Mouse (Mus musculus) left cerebral cortex, postnatal 25 days (tissue): ENCODE results near the gene Gm15737. TPM values are rescaled to one million over a fixed set of nuclear protein-coding genes. Genes with fewer than 3 reads are reported as not detected.

Experiments used
- DNase-seq, 2 experiments: peaks; one replicate each; pipeline ENCODE4 v3.0.0; 2022; ENCODE audit warnings: low spot score in 2 of 2, mixed read lengths in 1 of 2
- intact Hi-C: fragments of 180-260 bp; cut with DNase I; formaldehyde crosslinking; loops from one replicate; pipeline ENCODE4 v1.15.1; 2025
- total RNA-seq, 2 experiments: library from RNA; stranded (reverse); gene quantifications; 2 replicates each; pipeline ENCODE4 v1.2.3; 2021

The Gm15737 gene
- not detected for total RNA-seq

- peak; percentile 43 to 64 for DNase-seq
- intact Hi-C loops = no loop called here
Observed at GRCm38 (mm10) chr6:92869089-92869581, at the start of gene Gm15737. Gm15737 (plus strand) TSS chr6:92869357.

GRCm38 (mm10) chr6:92821606-92822005, 47.6 kb upstream of the Gm15737 start:
- no peak for DNase-seq
- intact Hi-C loops = no loop called here

- intact Hi-C loops = no loop called here
- DNase-seq = no peak
Observed at GRCm38 (mm10) chr6:92822006-92822405, 47.2 kb upstream of the Gm15737 start.

- intact Hi-C loops = no loop called here
- no peak for DNase-seq
Observed at GRCm38 (mm10) chr6:92823991-92824390, 45.2 kb upstream of the Gm15737 start.

GRCm38 (mm10) chr6:92826561-92826960, 42.6 kb upstream of the Gm15737 start:
- DNase-seq = no peak

GRCm38 (mm10) chr6:92827360-92827759, 41.8 kb upstream of the Gm15737 start:
- intact Hi-C loops = no loop called here
- no peak for DNase-seq

More at GRCm38 (mm10) chr6:92826561-92826960, 42.6 kb upstream of the Gm15737 start:
- intact Hi-C loops = no loop called here

GRCm38 (mm10) chr6:92829148-92829547, 40.0 kb upstream of the Gm15737 start:
- no peak for DNase-seq
- intact Hi-C loops = no loop called here

GRCm38 (mm10) chr6:92831106-92831505, 38.1 kb upstream of the Gm15737 start:
- intact Hi-C loops = no loop called here

GRCm38 (mm10) chr6:92842000-92842399, 27.2 kb upstream of the Gm15737 start:
- intact Hi-C loops = no loop called here
- DNase-seq = no peak

More at GRCm38 (mm10) chr6:92831106-92831505, 38.1 kb upstream of the Gm15737 start:
- no peak for DNase-seq

- intact Hi-C loops = no loop called here
Observed at GRCm38 (mm10) chr6:92843474-92843873, 25.7 kb upstream of the Gm15737 start.

GRCm38 (mm10) chr6:92845898-92846297, 23.3 kb upstream of the Gm15737 start:
- no peak for DNase-seq
- intact Hi-C loops = no loop called here

More at GRCm38 (mm10) chr6:92843474-92843873, 25.7 kb upstream of the Gm15737 start:
- no peak for DNase-seq

GRCm38 (mm10) chr6:92846614-92847013, 22.5 kb upstream of the Gm15737 start:
- no peak for DNase-seq
- intact Hi-C loops = no loop called here

GRCm38 (mm10) chr6:92849208-92849607, 19.9 kb upstream of the Gm15737 start:
- intact Hi-C loops = no loop called here
- no peak for DNase-seq

GRCm38 (mm10) chr6:92850250-92850649, 18.9 kb upstream of the Gm15737 start:
- intact Hi-C loops = no loop called here
- peak; percentile 76 to 83 for DNase-seq

GRCm38 (mm10) chr6:92854873-92855272, 14.3 kb upstream of the Gm15737 start:
- intact Hi-C loops = no loop called here
- DNase-seq = no peak

GRCm38 (mm10) chr6:92857761-92858160, 11.4 kb upstream of the Gm15737 start:
- DNase-seq = no peak
- intact Hi-C loops = no loop called here

- intact Hi-C loops = no loop called here
- DNase-seq = peak in 1 of 2 experiments; percentile 10
Observed at GRCm38 (mm10) chr6:92858721-92859510, 10.2 kb upstream of the Gm15737 start.

GRCm38 (mm10) chr6:92860285-92860912, 8.8 kb upstream of the Gm15737 start:
- DNase-seq = no peak
- intact Hi-C loops = no loop called here

GRCm38 (mm10) chr6:92862599-92862998, 6.6 kb upstream of the Gm15737 start:
- no peak for DNase-seq
- intact Hi-C loops = no loop called here

GRCm38 (mm10) chr6:92869582-92870219, 544 bp downstream of the Gm15737 start:
- no peak for DNase-seq
- intact Hi-C loops = no loop called here
